In the genomic region with DNA sequence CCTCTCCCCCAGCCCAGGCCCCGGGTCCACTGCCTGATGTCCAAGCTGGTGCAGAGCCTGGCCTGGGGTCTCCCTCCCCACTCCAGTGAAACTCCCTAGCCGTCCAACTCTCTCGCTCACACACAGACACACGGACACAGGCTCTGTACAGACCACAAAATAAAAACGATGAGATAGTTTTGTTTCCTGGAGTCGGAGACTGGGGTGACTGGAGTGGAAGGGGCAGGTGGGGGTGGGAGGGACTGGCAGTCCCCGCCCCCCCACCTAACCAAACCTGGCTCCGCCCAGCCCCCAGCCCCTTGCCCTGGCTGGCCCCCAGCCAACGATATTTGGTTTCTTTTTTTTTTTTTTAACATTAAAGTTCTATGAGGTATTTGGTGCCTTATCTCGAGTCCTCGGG, we compare ENCODE assay signal across 14 mouse cellular contexts. TPM values are rescaled to one million over a fixed set of nuclear protein-coding genes. Genes with fewer than 3 reads are reported as not detected.
A peak's percentile ranks its signal among the peaks of the same experiment; 100 is the strongest.
DNase-seq lines count a peak whose midpoint lies in the region; ATAC-seq lines count a peak whose summit lies in the region.
"Had no signal": no experiment of that assay in that cellular context is flagged by ENCODE, and none has a peak within 500 bp of the region (broad histone marks: within the 10 kb centered on the region; RNA-seq: fewer than 3 reads in every experiment).

No protein-coding gene starts in this region.

- 0 out of 2 replicates have a peak, but pooled peaks have one; percentile 4 for ATAC-seq in forebrain, embryonic 15.5 days (replicated peaks)
- ATAC-seq in forebrain, embryonic 13.5 days, result no peak
- no peak for ATAC-seq in lung, embryonic 15.5 days (ENCODE audit: borderline replicate concordance, extremely low read depth, low FRiP score, low TSS enrichment)
- ATAC-seq in activated CD4-positive, CD25-positive, alpha-beta regulatory T cell, adult 4 months, result peak; percentile 37
- 0 out of 2 replicates have a peak, but pooled peaks have one; percentile 39 for ATAC-seq in liver, embryonic 13.5 days (ENCODE audit: low read depth)
- no peak for ATAC-seq in erythroblast, adult 5-6 weeks (replicated peaks; ENCODE audit: low FRiP score, poor library complexity, severe bottlenecking)

- no peaks in the 10 kb centered on the region for H3K9me3 ChIP-seq in forebrain, embryonic 15.5 days
- no peaks in the 10 kb centered on the region for H3K9me3 ChIP-seq in forebrain, embryonic 13.5 days (replicated peaks)
- no peaks in the 10 kb centered on the region for H3K9me3 ChIP-seq in lung, embryonic 15.5 days
- H3K9me3 ChIP-seq in liver, embryonic 13.5 days (replicated peaks), result no peaks in the 10 kb centered on the region
- H3K9me3 ChIP-seq: limb, embryonic 15.5 days had no signal

- H3K27me3 ChIP-seq in forebrain, embryonic 15.5 days, result no peaks in the 10 kb centered on the region
- H3K27me3 ChIP-seq in forebrain, embryonic 13.5 days, result no peaks in the 10 kb centered on the region
- H3K27me3 ChIP-seq in lung, embryonic 15.5 days, result no peaks in the 10 kb centered on the region
- peaks cover 10% of the 10 kb centered on the region for H3K27me3 ChIP-seq in liver, embryonic 13.5 days
- H3K27me3 ChIP-seq: limb, embryonic 15.5 days had no signal

- no peak overlapping the region for H3K4me2 ChIP-seq in forebrain, embryonic 15.5 days (replicated peaks)
- no peak overlapping the region for H3K4me2 ChIP-seq in forebrain, embryonic 13.5 days
- H3K4me2 ChIP-seq in lung, embryonic 15.5 days, result peak overlapping the region; percentile 19; the same call in 1 of the 2 replicates
- peak overlapping the region; percentile 26 for H3K4me2 ChIP-seq in liver, embryonic 13.5 days
- H3K4me2 ChIP-seq: limb, embryonic 15.5 days had no signal

- WGBS in forebrain, embryonic 15.5 days, result 28% methylated on average over 11 of the region's 11 CpGs
- WGBS in forebrain, embryonic 13.5 days, result 28% methylated on average over 11 of the region's 11 CpGs
- 20% methylated on average over 10 of the region's 11 CpGs for WGBS in lung, embryonic 15.5 days
- WGBS in liver, embryonic 13.5 days (ENCODE audit: insufficient replicate concordance), result 20% methylated on average over 11 of the region's 11 CpGs

- H3K9ac ChIP-seq in forebrain, embryonic 15.5 days (replicated peaks), result no peak overlapping the region
- no peak overlapping the region for H3K9ac ChIP-seq in forebrain, embryonic 13.5 days
- no peak overlapping the region for H3K9ac ChIP-seq in lung, embryonic 15.5 days
- H3K9ac ChIP-seq in liver, embryonic 13.5 days, result peak overlapping the region; percentile 43
- H3K9ac ChIP-seq: limb, embryonic 15.5 days had no signal

- peaks cover 22% of the 10 kb centered on the region for H3K36me3 ChIP-seq in forebrain, embryonic 15.5 days
- H3K36me3 ChIP-seq in forebrain, embryonic 13.5 days (ENCODE audit: poor library complexity, severe bottlenecking), result peaks cover 41% of the 10 kb centered on the region
- peaks cover 17% of the 10 kb centered on the region for H3K36me3 ChIP-seq in lung, embryonic 15.5 days
- H3K36me3 ChIP-seq in liver, embryonic 13.5 days, result peaks cover 7% of the 10 kb centered on the region

- DNase-seq in lung, postnatal 36 days, result no peak
- DNase-seq in liver, embryonic 13.5 days, result no peak
- DNase-seq in ovary, postnatal 36 days (ENCODE audit: low spot score), result no peak
- DNase-seq: adrenal gland, adult 8-10 months; B cell, adult 2 months; cerebellum, adult 11 months; kidney, adult 11 months; thymus, adult 18-20 months had no signal

- no peak overlapping the region for H3K4me3 ChIP-seq in forebrain, embryonic 15.5 days
- H3K4me3 ChIP-seq in forebrain, embryonic 13.5 days, result no peak overlapping the region
- no peak overlapping the region for H3K4me3 ChIP-seq in lung, embryonic 15.5 days
- H3K4me3 ChIP-seq in liver, embryonic 13.5 days (replicated peaks), result no peak overlapping the region
- H3K4me3 ChIP-seq: limb, embryonic 15.5 days had no signal

- H3K27ac ChIP-seq in forebrain, embryonic 15.5 days (replicated peaks), result no peak overlapping the region
- H3K27ac ChIP-seq in forebrain, embryonic 13.5 days, result no peak overlapping the region
- no peak overlapping the region for H3K27ac ChIP-seq in lung, embryonic 15.5 days
- no peak overlapping the region for H3K27ac ChIP-seq in liver, embryonic 13.5 days
- H3K27ac ChIP-seq: limb, embryonic 15.5 days had no signal

- peaks cover 5% of the 10 kb centered on the region for H3K4me1 ChIP-seq in forebrain, embryonic 15.5 days
- peaks cover 21% of the 10 kb centered on the region for H3K4me1 ChIP-seq in forebrain, embryonic 13.5 days
- H3K4me1 ChIP-seq in lung, embryonic 15.5 days, result peaks cover 17% of the 10 kb centered on the region; the same call in 1 of the 2 replicates
- H3K4me1 ChIP-seq in liver, embryonic 13.5 days (replicated peaks), result peaks cover 31% of the 10 kb centered on the region

RNA-seq across cellular contexts. Expression of gene Zfp574, which starts 16.6 kb away (rescaled TPM):
- 35.8 and 40.8 TPM in 2 replicates for polyA plus RNA-seq in forebrain, embryonic 15.5 days (2015; fragmentation: Nextera tagmentation; extraction: Ambion mirVana)
- 33.5 and 38.1 TPM in 2 replicates for polyA plus RNA-seq in forebrain, embryonic 13.5 days (2015; fragmentation: Nextera tagmentation; extraction: Ambion mirVana)
- 29.8 and 30.4 TPM in 2 replicates for polyA plus RNA-seq in lung, embryonic 15.5 days (2015; fragmentation: Nextera tagmentation; extraction: Ambion mirVana)
- polyA plus RNA-seq in activated CD4-positive, CD25-positive, alpha-beta regulatory T cell, adult 4 months (2017; shearing (Covaris generic)), result 10 to 100 TPM in 1 of 2 experiments, 1 to 10 TPM in 1; 8.9 to 14.2 TPM
- 9.7 and 11.1 TPM in 2 replicates for polyA plus RNA-seq in liver, embryonic 13.5 days (2015; fragmentation: Nextera tagmentation; extraction: Ambion mirVana)
- 1.9 and 2.7 TPM in 2 replicates for total RNA-seq in erythroblast, adult 5-6 weeks (2015; ENCODE audit: low replicate concordance)
- total RNA-seq in erythroblast, adult 5-6 weeks (2017; ENCODE audit: low replicate concordance), result 2.0 and 2.1 TPM in 2 replicates

RNA-seq across cellular contexts. Expression of gene Grik5, which starts 16.8 kb away (rescaled TPM):
- 15.9 and 17.1 TPM in 2 replicates for polyA plus RNA-seq in forebrain, embryonic 15.5 days (2015; fragmentation: Nextera tagmentation; extraction: Ambion mirVana)
- polyA plus RNA-seq in forebrain, embryonic 13.5 days (2015; fragmentation: Nextera tagmentation; extraction: Ambion mirVana), result 12.8 and 14.7 TPM in 2 replicates
- 3.8 and 4.2 TPM in 2 replicates for polyA plus RNA-seq in lung, embryonic 15.5 days (2015; fragmentation: Nextera tagmentation; extraction: Ambion mirVana)
- 1 to 10 TPM; 2.2 to 2.4 TPM for polyA plus RNA-seq in activated CD4-positive, CD25-positive, alpha-beta regulatory T cell, adult 4 months (2017; shearing (Covaris generic))
- 0.86 and 1.0 TPM in 2 replicates for polyA plus RNA-seq in liver, embryonic 13.5 days (2015; fragmentation: Nextera tagmentation; extraction: Ambion mirVana)
- 4.0 and 8.1 TPM in 2 replicates for total RNA-seq in erythroblast, adult 5-6 weeks (2015; ENCODE audit: low replicate concordance)
- 6.6 and 14.4 TPM in 2 replicates for total RNA-seq in erythroblast, adult 5-6 weeks (2017; ENCODE audit: low replicate concordance)

Comparison
In these comparisons a context has a peak if more than half of its experiments do, and no peak if none do; other contexts are left out.
1. ATAC-seq: peak in forebrain, embryonic 15.5 days (single experiment), activated CD4-positive, CD25-positive, alpha-beta regulatory T cell, adult 4 months (single experiment) and liver, embryonic 13.5 days (single experiment); none in forebrain, embryonic 13.5 days (single experiment), lung, embryonic 15.5 days (single experiment) and erythroblast, adult 5-6 weeks (single experiment).
2. H3K4me2 ChIP-seq: peak in lung, embryonic 15.5 days (single experiment) and liver, embryonic 13.5 days (single experiment); none in forebrain, embryonic 15.5 days (single experiment) and forebrain, embryonic 13.5 days (single experiment).